Mouse (Mus musculus): Measurements from ENCODE around the gene Platr17.
A peak's percentile ranks its signal among the peaks of the same experiment; 100 is the strongest.

- TF ChIP-seq USF1 (IDR thresholded peaks at IDR 0.05; ENCODE audit: low read depth, low read length) (no peak), CTCF (IDR thresholded peaks at IDR 0.05 in 2 of 3, conservative IDR thresholded peaks at IDR 0.05 in 1 of 3; ENCODE audit: control insufficient read depth in 1 of 3, insufficient read depth in 1 of 3, low read depth in 2 of 3, low read length in 3 of 3, poor library complexity in 1 of 3, severe bottlenecking in 1 of 3) (peak; percentile 65 to 85 (median 78)), CHD2 (IDR thresholded peaks at IDR 0.05; ENCODE audit: low read length) (no peak), CHD1 (IDR thresholded peaks at IDR 0.05; ENCODE audit: low read depth, low read length) (no peak), POLR2A (IDR thresholded peaks at IDR 0.05; ENCODE audit: control insufficient read depth in 1 of 2, insufficient read depth in 1 of 2, low read depth in 1 of 2, low read length in 2 of 2, poor library complexity in 1 of 2) (peak in 1 of 2 experiments; percentile 64; a peak in 2 of 4 replicates), MAZ (IDR thresholded peaks at IDR 0.05; ENCODE audit: low read depth, low read length) (peak; percentile 51), ZC3H11A (IDR thresholded peaks at IDR 0.05; ENCODE audit: low read depth, low read length) (no peak), EP300 (IDR thresholded peaks at IDR 0.05; ENCODE audit: low read depth in 1 of 2, low read length in 2 of 2) (peak; percentile 47 to 51), ETS1 (IDR thresholded peaks at IDR 0.05; ENCODE audit: low read depth, low read length) (peak; percentile 56), MYC (IDR thresholded peaks at IDR 0.05; ENCODE audit: low read depth, low read length) (peak; percentile 87), ZMIZ1 (IDR thresholded peaks at IDR 0.05; ENCODE audit: low read depth, low read length) (no peak), NELFE (IDR thresholded peaks at IDR 0.05; ENCODE audit: low read depth, low read length) (no peak; the same call in 1 of the 2 replicates)
These were observed 39.5 kb upstream of the Platr17 start for GRCm38 (mm10) chr17:33865330-33866030.
